7 mouse cellular contexts compared by ENCODE assay signal in genomic region chr5:109559191-109559590, GRCm38 (mm10). TPM values are rescaled to one million over a fixed set of nuclear protein-coding genes. Genes with fewer than 3 reads are reported as not detected.
DNase-seq lines count a peak whose midpoint lies in the region; ATAC-seq and TF ChIP-seq lines count a peak whose summit lies in the region.

No protein-coding gene starts in this region.

- H3K4me1 ChIP-seq in lung, postnatal 0 days (ENCODE audit: insufficient read depth, low read depth, low read length) = no peaks in the 10 kb centered on the region
- no peaks in the 10 kb centered on the region for H3K4me1 ChIP-seq in embryonic facial prominence, embryonic 12.5 days
- H3K4me1 ChIP-seq in hindbrain, embryonic 11.5 days (replicated peaks; ENCODE audit: control insufficient read depth, insufficient read depth, low read length) = no peaks in the 10 kb centered on the region
- no peaks in the 10 kb centered on the region for H3K4me1 ChIP-seq in midbrain, embryonic 12.5 days

- peak; percentile 33 for DNase-seq in lung, postnatal 0 days (ENCODE audit: low spot score)
- DNase-seq in lung, postnatal 25 days (ENCODE audit: low spot score) = no peak
- no peak for DNase-seq in hindbrain, embryonic 11.5 days (ENCODE audit: low spot score)
- no peak for DNase-seq in urinary bladder, postnatal 36 days (ENCODE audit: low spot score in 2 of 2)
- no peak for DNase-seq in embryo, embryonic 9.5 days (ENCODE audit: extremely low spot score)

- no peaks in the 10 kb centered on the region for H3K36me3 ChIP-seq in lung, postnatal 0 days (ENCODE audit: insufficient read depth, low read length)
- peaks cover 11% of the 10 kb centered on the region; the same call in 1 of the 2 replicates for H3K36me3 ChIP-seq in embryonic facial prominence, embryonic 12.5 days
- peaks cover 4% of the 10 kb centered on the region; the same call in 1 of the 2 replicates for H3K36me3 ChIP-seq in hindbrain, embryonic 11.5 days (ENCODE audit: control insufficient read depth, insufficient read depth, low read length)
- H3K36me3 ChIP-seq in midbrain, embryonic 12.5 days = peaks cover 19% of the 10 kb centered on the region

- H3K9ac ChIP-seq in lung, postnatal 0 days (replicated peaks; ENCODE audit: low read depth) = peak overlapping the region; percentile 43; the same call in 1 of the 2 replicates
- no peak overlapping the region for H3K9ac ChIP-seq in embryonic facial prominence, embryonic 12.5 days
- H3K9ac ChIP-seq in hindbrain, embryonic 11.5 days (ENCODE audit: low read depth, low read length) = no peak overlapping the region
- H3K9ac ChIP-seq in midbrain, embryonic 12.5 days (replicated peaks) = no peak overlapping the region

- H3K9me3 ChIP-seq in lung, postnatal 0 days (ENCODE audit: low read length) = no peaks in the 10 kb centered on the region
- H3K9me3 ChIP-seq in embryonic facial prominence, embryonic 12.5 days = peaks cover 30% of the 10 kb centered on the region
- peaks cover 11% of the 10 kb centered on the region for H3K9me3 ChIP-seq in hindbrain, embryonic 11.5 days (ENCODE audit: control insufficient read depth, low read length)
- peaks cover 36% of the 10 kb centered on the region for H3K9me3 ChIP-seq in midbrain, embryonic 12.5 days

- H3K4me3 ChIP-seq in lung, postnatal 0 days (ENCODE audit: low read depth, low read length) = peak overlapping the region; percentile 67
- peak overlapping the region; percentile 55 for H3K4me3 ChIP-seq in embryonic facial prominence, embryonic 12.5 days
- H3K4me3 ChIP-seq in hindbrain, embryonic 11.5 days (ENCODE audit: low read depth, low read length) = peak overlapping the region; percentile 57
- H3K4me3 ChIP-seq in midbrain, embryonic 12.5 days = peak overlapping the region; percentile 69

- H3K27ac ChIP-seq in lung, postnatal 0 days (ENCODE audit: low read length) = peak overlapping the region; percentile 90; the same call in 1 of the 2 replicates
- H3K27ac ChIP-seq in embryonic facial prominence, embryonic 12.5 days = peak overlapping the region; percentile 88
- peak overlapping the region; percentile 92; the same call in 1 of the 2 replicates for H3K27ac ChIP-seq in hindbrain, embryonic 11.5 days (ENCODE audit: low read depth, low read length)
- no peak overlapping the region; the same call in 1 of the 2 replicates for H3K27ac ChIP-seq in midbrain, embryonic 12.5 days (replicated peaks)

- no peak for TF ChIP-seq EP300 in lung, postnatal 0 days (IDR thresholded peaks at IDR 0.05)

- ATAC-seq in lung, postnatal 0 days = no peak
- no peak for ATAC-seq in embryonic facial prominence, embryonic 12.5 days (ENCODE audit: insufficient number of reproducible peaks, insufficient read depth, low FRiP score, low TSS enrichment)
- ATAC-seq in hindbrain, embryonic 11.5 days (ENCODE audit: low FRiP score) = no peak
- ATAC-seq in midbrain, embryonic 12.5 days (ENCODE audit: low FRiP score, low read depth) = no peak

- 25% methylated on average over 6 of the region's 6 CpGs for WGBS in lung, postnatal 0 days
- WGBS in embryonic facial prominence, embryonic 12.5 days = 23% methylated on average over 6 of the region's 6 CpGs
- 29% methylated on average over 6 of the region's 6 CpGs for WGBS in hindbrain, embryonic 11.5 days
- 24% methylated on average over 6 of the region's 6 CpGs for WGBS in midbrain, embryonic 12.5 days

- H3K27me3 ChIP-seq in lung, postnatal 0 days (replicated peaks; ENCODE audit: insufficient read depth, low read length) = no peaks in the 10 kb centered on the region
- H3K27me3 ChIP-seq in embryonic facial prominence, embryonic 12.5 days = no peaks in the 10 kb centered on the region
- H3K27me3 ChIP-seq in hindbrain, embryonic 11.5 days (ENCODE audit: control insufficient read depth, insufficient read depth, low read length) = no peaks in the 10 kb centered on the region
- H3K27me3 ChIP-seq in midbrain, embryonic 12.5 days = no peaks in the 10 kb centered on the region

- H3K4me2 ChIP-seq in lung, postnatal 0 days (replicated peaks; ENCODE audit: low read depth, low read length) = peak overlapping the region; percentile 60
- H3K4me2 ChIP-seq in embryonic facial prominence, embryonic 12.5 days (replicated peaks) = peak overlapping the region; percentile 43
- H3K4me2 ChIP-seq in hindbrain, embryonic 11.5 days (replicated peaks; ENCODE audit: low read depth, low read length) = peak overlapping the region; percentile 34
- H3K4me2 ChIP-seq in midbrain, embryonic 12.5 days (replicated peaks) = peak overlapping the region; percentile 49

- peak; percentile 6; the same call in 1 of the 2 replicates for TF ChIP-seq CTCF in lung, postnatal 0 days (IDR thresholded peaks at IDR 0.05)

RNA-seq across cellular contexts. Expression of gene Crlf2, which starts 0.4 kb away (rescaled TPM):
- polyA plus RNA-seq in lung, postnatal 0 days (2015; fragmentation: Nextera tagmentation; extraction: Ambion mirVana) = 28.6 and 34.4 TPM in 2 replicates
- 5.4 and 7.1 TPM in 2 replicates for polyA plus RNA-seq in embryonic facial prominence, embryonic 12.5 days (2016; fragmentation: Nextera tagmentation; extraction: Ambion mirVana)
- polyA plus RNA-seq in hindbrain, embryonic 11.5 days (2014; fragmentation: Nextera tagmentation; extraction: Ambion mirVana) = 4.4 and 4.8 TPM in 2 replicates
- 5.7 TPM in 2 replicates for polyA plus RNA-seq in midbrain, embryonic 12.5 days (2016; fragmentation: Nextera tagmentation; extraction: Ambion mirVana)
